Mouse (Mus musculus) forelimb bud, embryonic 11.5 days (tissue): ENCODE measurements around the gene Tsen2.
A peak's percentile ranks its signal among the peaks of the same experiment; 100 is the strongest.

Source experiments
- DNase-seq: peaks from one replicate; pipeline ENCODE4 v3.0.0-alpha.2; 2012; ENCODE audit warnings: low read depth, low spot score

Tsen2 gene

GRCm38 (mm10) chr6:115601715-115602523 lies 57.5 kb downstream of the Tsen2 start, which contains the start of gene Mkrn2:
Gene Mkrn2, plus strand, starts transcription at chr6:115601902.
- DNase-seq = peak; percentile 87

- no peak for DNase-seq
Measured at GRCm38 (mm10) chr6:115606461-115606860, 62.0 kb downstream of the Tsen2 start.

- no peak for DNase-seq
Measured at GRCm38 (mm10) chr6:115607429-115607828, 63.0 kb downstream of the Tsen2 start.

- DNase-seq = peak; percentile 35
Measured at GRCm38 (mm10) chr6:115609121-115609520, 64.7 kb downstream of the Tsen2 start.

- no peak for DNase-seq
Measured at GRCm38 (mm10) chr6:115610301-115610700, 65.8 kb downstream of the Tsen2 start.

GRCm38 (mm10) chr6:115613793-115614192 lies 69.3 kb downstream of the Tsen2 start:
- no peak for DNase-seq

- no peak for DNase-seq
Measured at GRCm38 (mm10) chr6:115615983-115616382, 71.5 kb downstream of the Tsen2 start.

GRCm38 (mm10) chr6:115619818-115620217 lies 75.4 kb downstream of the Tsen2 start:
- no peak for DNase-seq

- no peak for DNase-seq
Measured at GRCm38 (mm10) chr6:115620942-115621341, 76.5 kb downstream of the Tsen2 start.

GRCm38 (mm10) chr6:115626121-115626520 lies 81.7 kb downstream of the Tsen2 start:
- DNase-seq = no peak
